Mouse (Mus musculus) liver, embryonic 16.5 days (tissue): ENCODE measurements around the gene Gprc5c. TPM values are rescaled to one million over a fixed set of nuclear protein-coding genes. Genes with fewer than 3 reads are reported as not detected.

Experiments
- ATAC-seq: fragments of 200-750 bp; cut with Nextera tagmentation; 2 replicates; pipeline ENCODE4 v1.8.0; 2017; ENCODE audit warnings: low read depth, mild to moderate bottlenecking, moderate number of reproducible peaks, moderate library complexity
- H3K27ac ChIP-seq: fragments of 300-500 bp; sonication (generic); 2 replicates; pipeline ENCODE4 v1.5.1; 2014; ENCODE audit warnings: mild to moderate bottlenecking, low read length
- H3K27me3 ChIP-seq: fragments of 300-500 bp; sonication (generic); 2 replicates; pipeline ENCODE4 v1.6.1; 2014; ENCODE audit warnings: low read depth, low read length, mixed read lengths; ENCODE audit not compliant: control insufficient read depth, insufficient read depth
- H3K36me3 ChIP-seq: fragments of 300-500 bp; sonication (generic); 2 replicates; pipeline ENCODE4 v1.6.1; 2014; ENCODE audit warnings: mild to moderate bottlenecking; ENCODE audit not compliant: control insufficient read depth, insufficient read depth
- H3K4me1 ChIP-seq: fragments of 300-500 bp; sonication (generic); 2 replicates; pipeline ENCODE4 v1.6.1; 2014; ENCODE audit warnings: low read depth, low read length, mixed read lengths; ENCODE audit not compliant: control insufficient read depth
- H3K4me2 ChIP-seq: fragments of 300-500 bp; sonication (generic); 2 replicates; pipeline ENCODE4 v1.6.1; 2014; ENCODE audit warnings: low read depth, low read length, mixed read lengths
- H3K4me3 ChIP-seq: fragments of 300-500 bp; sonication (generic); 2 replicates; pipeline ENCODE4 v1.5.1; 2014; ENCODE audit warnings: low read depth, mild to moderate bottlenecking, low read length
- H3K9ac ChIP-seq: fragments of 300-500 bp; sonication (generic); 2 replicates; pipeline ENCODE4 v1.6.1; 2014; ENCODE audit warnings: low read depth, low read length
- H3K9me3 ChIP-seq: fragments of 300-500 bp; sonication (generic); replicated peaks from 2 replicates; pipeline ENCODE4 v1.6.1; 2016; ENCODE audit warnings: low read length; ENCODE audit not compliant: control insufficient read depth
- WGBS: fragments of 180-500 bp; shearing (Covaris S2); extraction: QIAGEN DNeasy Blood & Tissue Kit; methylation state at CpG from one replicate; pipeline ENCODE4 v1.1.7; 2014; ENCODE audit not compliant: insufficient replicate concordance; 5-methylcytosine and 5-hydroxymethylcytosine counted together
- polyA plus RNA-seq: library from polyadenylated mRNA; unstranded; fragments of >200 nt; fragmentation: Nextera tagmentation; extraction: Ambion mirVana; gene quantifications from 2 replicates; pipeline ENCODE4 v1.2.1, GENCODE M21; 2015

Gprc5c gene
- polyA plus RNA-seq, 1 experiment from 2014 or later: 20.2 TPM

DNA sequence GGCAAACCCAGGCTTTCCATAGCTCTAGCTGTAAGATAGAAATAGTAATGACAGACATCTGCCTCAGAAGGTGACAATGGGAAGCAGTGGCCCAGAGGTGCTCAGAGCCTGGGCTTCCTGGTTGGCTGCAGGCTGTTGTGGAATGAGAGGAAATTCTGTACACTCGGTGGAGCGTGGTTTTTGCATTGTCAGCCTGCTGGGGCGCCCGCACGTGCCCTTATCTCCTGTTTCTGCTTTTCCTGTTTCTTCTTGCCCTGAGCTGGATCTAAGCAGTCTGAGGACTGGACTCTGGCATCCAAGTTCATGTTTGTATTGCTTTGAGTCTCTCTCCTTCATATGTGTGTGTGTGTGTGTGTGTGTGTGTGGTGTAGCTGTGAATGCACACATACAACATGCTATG lies 24.3 kb upstream of the Gprc5c start:
- Histone ChIP-seq H3K36me3 (no peaks in the 10 kb centered on the region), H3K4me2 (no peak overlapping the region), H3K27me3 (no peaks in the 10 kb centered on the region), H3K9me3 (no peaks in the 10 kb centered on the region), H3K9ac (no peak overlapping the region), H3K4me1 (peaks cover 16% of the 10 kb centered on the region), H3K27ac (no peak overlapping the region), H3K4me3 (no peak overlapping the region)
- WGBS: 0% methylated on average over 5 of the region's 5 CpGs
- peak; percentile 56 for ATAC-seq

DNA sequence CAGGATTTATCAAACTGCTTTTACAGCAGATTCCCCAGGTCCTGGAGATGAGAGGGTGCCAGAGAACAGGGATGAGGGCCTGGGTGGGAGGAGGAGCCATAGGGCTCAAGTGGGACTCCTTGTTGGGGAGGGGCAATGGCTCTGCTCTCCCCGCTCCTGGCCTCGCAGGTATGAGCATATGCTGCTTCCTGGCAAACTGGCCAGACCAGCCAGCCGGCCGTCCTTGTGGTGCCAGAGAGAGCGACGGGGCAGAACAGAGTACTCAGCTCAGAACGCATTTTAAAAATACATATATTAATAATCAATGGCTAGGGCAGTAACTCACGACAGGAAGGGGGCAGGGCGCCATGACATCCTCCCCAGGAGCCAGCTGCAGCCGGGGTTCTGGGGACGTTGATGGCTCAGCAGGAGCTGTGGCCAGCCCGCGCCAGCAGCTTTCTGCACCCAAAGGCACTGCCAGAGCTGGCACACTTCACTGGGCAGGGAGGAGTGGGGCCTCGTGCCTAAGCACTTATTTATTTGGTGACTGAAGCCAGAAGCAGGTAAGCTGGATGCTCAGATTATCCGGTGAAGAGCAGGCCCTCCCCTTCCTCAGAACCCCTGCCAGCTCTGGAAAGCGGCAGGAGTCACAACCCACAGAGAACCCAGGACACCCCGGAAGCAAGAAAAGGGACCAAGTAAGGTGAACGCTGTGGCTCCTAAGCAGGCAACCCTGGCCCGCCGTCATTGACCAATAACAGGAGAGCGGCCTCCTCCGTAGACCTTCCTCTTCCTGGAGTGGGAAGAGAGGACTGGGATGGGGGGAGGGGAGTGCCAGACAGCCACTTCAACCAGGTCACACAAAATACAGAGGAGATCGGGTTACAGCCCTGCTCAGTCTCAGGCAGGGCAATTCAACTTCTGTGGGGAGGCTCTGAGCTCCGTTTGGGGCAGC lies 21.2 kb upstream of the Gprc5c start:
- H3K27ac ChIP-seq: peak overlapping the region; percentile 48
- H3K27me3 ChIP-seq: no peaks in the 10 kb centered on the region
- H3K4me3 ChIP-seq: peak overlapping the region; percentile 44
- 11% methylated on average over 24 of the region's 24 CpGs for WGBS
- ATAC-seq: peak; percentile 75
- H3K9me3 ChIP-seq: no peaks in the 10 kb centered on the region
- H3K36me3 ChIP-seq: no peaks in the 10 kb centered on the region
- H3K4me1 ChIP-seq: peaks cover 16% of the 10 kb centered on the region
- H3K9ac ChIP-seq: peak overlapping the region; percentile 56; the same call in 1 of the 2 replicates
- peak overlapping the region; percentile 61 for H3K4me2 ChIP-seq

DNA sequence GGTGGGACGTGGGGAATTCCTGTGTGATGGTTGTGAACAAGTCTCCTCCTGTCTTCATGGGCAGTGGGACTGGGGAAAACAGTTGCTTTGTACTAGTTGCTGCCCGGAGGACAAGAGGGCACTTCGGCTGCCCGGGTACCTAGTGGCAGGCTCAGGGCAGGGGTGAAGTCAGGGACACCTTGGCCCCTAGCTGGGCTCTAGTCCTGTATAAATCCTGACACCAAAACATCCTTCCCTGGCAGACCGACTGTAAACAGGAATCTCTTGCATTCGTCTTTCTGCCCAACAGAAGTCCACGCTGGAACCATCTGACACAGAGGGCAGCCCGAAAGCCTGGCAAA lies 20.5 kb upstream of the Gprc5c start:
- H3K9ac ChIP-seq: peak overlapping the region; percentile 56; the same call in 1 of the 2 replicates
- WGBS: 44% methylated on average over 8 of the region's 8 CpGs
- peaks cover 16% of the 10 kb centered on the region for H3K4me1 ChIP-seq
- H3K27ac ChIP-seq: peak overlapping the region; percentile 38; the same call in 1 of the 2 replicates
- no peaks in the 10 kb centered on the region for H3K36me3 ChIP-seq
- H3K27me3 ChIP-seq: no peaks in the 10 kb centered on the region
- H3K9me3 ChIP-seq: no peaks in the 10 kb centered on the region
- no peak for ATAC-seq
- H3K4me2 ChIP-seq: peak overlapping the region; percentile 61
- peak overlapping the region; percentile 44 for H3K4me3 ChIP-seq

DNA sequence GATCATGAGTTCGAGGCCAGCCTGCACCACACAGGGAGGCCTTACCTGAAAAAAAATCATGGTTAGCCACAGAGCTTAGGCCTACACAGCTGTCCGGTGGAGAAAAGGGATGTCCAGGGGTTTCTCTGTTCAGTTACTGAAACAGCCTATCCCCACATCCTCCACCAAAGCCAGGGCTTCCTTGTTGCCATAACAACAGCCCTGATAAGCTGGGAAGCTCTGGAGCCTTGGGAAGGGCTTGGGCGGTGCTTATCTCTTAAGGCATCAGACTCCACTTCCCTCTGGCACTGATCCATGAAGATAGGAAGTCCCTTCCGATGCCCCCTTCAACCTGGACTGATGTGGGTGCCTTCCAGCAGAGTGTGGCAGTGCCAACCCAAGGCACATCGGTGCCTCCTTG lies 17.8 kb upstream of the Gprc5c start:
- WGBS: 38% methylated on average over 5 of the region's 5 CpGs
- Histone ChIP-seq H3K4me1 (peaks cover 20% of the 10 kb centered on the region), H3K9me3 (no peaks in the 10 kb centered on the region), H3K4me3 (no peak overlapping the region), H3K27me3 (no peaks in the 10 kb centered on the region), H3K4me2 (no peak overlapping the region), H3K27ac (no peak overlapping the region), H3K9ac (no peak overlapping the region), H3K36me3 (no peaks in the 10 kb centered on the region)
- no peak for ATAC-seq

DNA sequence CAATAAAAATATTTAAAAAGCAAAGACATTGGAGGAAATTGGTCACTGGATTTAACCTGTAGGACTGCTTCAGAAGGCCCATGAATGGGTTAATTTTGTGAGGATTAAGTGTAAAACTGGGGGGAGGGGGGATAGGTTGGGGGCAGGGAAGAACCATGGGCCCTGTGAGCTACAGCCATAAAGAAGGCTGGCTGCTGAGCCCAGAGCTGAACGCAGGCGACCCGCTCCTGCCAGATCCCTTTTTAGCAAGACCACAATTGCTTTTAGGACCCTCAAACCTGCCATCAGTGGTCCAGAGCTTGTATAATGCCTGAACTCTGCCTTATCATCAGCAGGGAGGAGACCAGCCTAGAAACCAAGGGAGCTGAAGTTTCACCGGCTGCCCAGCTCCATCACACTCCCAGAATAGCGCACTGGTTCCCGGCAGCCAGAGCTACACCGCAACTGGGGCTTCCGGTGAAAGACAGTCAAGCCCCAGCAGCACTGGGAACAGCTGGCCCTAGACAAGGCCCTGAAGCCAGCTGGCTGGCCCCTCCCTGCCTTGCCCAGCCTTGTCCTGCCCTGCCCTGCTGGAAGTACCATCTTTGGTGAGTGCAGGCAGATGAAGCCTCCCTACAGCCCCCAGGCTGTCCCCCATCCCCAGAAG lies 7.0 kb upstream of the Gprc5c start:
- Histone ChIP-seq H3K4me1 (peaks cover 4% of the 10 kb centered on the region; the same call in 1 of the 2 replicates), H3K27ac (no peak overlapping the region), H3K9ac (no peak overlapping the region), H3K27me3 (no peaks in the 10 kb centered on the region), H3K4me2 (no peak overlapping the region), H3K4me3 (no peak overlapping the region), H3K36me3 (no peaks in the 10 kb centered on the region), H3K9me3 (no peaks in the 10 kb centered on the region)
- WGBS: 9% methylated on average over 8 of the region's 8 CpGs
- no peak for ATAC-seq

DNA sequence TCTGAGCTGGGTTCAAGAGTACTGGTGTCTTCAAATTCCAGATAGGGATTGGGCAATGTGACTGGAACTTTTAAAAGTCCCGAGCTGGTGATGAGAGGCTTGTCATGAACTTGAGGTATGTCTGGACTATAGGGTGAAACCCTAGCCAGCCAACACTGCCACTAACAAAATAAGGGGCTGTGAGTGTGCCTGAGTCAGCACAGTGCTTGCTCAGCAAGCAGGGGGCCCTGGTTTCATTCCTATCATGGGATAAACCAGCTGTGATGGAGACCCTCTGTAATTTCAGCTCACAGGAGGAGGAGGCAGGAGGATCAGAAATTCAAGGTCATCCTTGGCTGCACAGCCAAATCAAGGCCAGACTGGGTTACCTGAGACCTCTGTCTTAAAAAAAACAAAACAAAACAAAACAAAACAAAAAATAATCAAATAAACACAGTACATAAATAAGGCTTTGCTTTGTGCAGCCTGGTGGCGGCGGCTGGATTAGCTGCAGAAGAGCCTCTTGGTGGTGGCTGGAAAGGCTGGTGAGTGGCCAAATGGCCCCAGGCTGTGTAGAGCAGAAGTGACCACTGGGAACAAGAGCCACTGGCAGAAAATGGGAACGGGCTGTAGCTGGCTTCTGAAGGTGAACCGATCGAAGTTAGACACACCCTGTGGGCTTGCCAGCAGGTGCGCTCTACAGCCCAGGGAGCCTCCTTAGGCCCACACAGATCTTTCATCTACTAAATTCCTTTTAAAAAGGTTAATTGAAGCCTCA lies 6.3 kb upstream of the Gprc5c start:
- 61% methylated on average over 7 of the region's 7 CpGs for WGBS
- H3K27me3 ChIP-seq: peaks cover 3% of the 10 kb centered on the region
- no peak overlapping the region for H3K4me2 ChIP-seq
- H3K27ac ChIP-seq: no peak overlapping the region
- no peaks in the 10 kb centered on the region for H3K9me3 ChIP-seq
- no peak overlapping the region for H3K4me3 ChIP-seq
- H3K36me3 ChIP-seq: no peaks in the 10 kb centered on the region
- no peak overlapping the region for H3K9ac ChIP-seq
- ATAC-seq: no peak
- H3K4me1 ChIP-seq: peaks cover 4% of the 10 kb centered on the region; the same call in 1 of the 2 replicates

DNA sequence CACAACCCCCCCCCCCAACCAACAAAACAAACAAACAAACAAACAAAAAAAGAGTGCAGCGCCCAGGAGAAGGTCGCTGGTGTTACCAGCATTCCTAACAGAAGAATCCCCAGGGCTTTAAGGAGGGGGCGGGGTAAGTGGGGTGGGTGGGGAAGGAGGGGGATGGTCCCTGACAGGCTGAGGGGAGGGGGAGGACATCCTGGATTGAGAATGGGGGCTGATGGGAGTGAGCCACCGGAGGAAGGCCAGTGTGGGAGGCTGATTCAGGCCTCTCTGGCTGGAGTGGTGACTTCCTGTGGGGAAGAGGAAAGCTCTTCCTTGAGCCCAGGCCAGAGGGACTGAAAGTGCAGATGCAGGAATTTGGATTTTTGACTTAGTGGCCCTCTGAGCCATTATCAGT lies 4.6 kb upstream of the Gprc5c start:
- Histone ChIP-seq H3K36me3 (no peaks in the 10 kb centered on the region), H3K9me3 (no peaks in the 10 kb centered on the region), H3K27ac (no peak overlapping the region), H3K9ac (no peak overlapping the region), H3K27me3 (peaks cover 20% of the 10 kb centered on the region), H3K4me2 (no peak overlapping the region), H3K4me1 (peaks cover 7% of the 10 kb centered on the region; the same call in 1 of the 2 replicates), H3K4me3 (no peak overlapping the region)
- 58% methylated on average over 4 of the region's 4 CpGs for WGBS
- ATAC-seq: no peak

DNA sequence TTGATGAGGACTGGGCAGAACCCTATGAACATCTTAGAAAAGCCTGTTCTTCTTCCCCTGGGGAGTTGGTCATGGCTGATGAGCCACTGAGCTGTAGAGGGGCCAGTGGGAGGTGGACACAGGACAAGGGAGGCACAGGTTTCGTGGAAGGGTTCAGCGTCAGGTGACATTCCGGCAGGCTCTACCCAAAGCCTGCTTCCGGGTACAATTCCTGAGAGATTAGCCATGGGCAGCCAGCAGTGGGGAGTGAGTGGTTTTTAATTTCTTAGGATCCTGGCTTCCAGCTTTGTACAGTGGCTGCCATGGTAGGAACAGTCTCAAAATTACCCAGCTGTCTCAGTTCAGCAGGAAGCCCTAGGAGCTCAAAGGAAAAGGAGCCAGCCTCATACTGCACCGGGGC lies 3.9 kb upstream of the Gprc5c start:
- Histone ChIP-seq H3K4me3 (no peak overlapping the region), H3K27ac (no peak overlapping the region), H3K36me3 (no peaks in the 10 kb centered on the region), H3K9ac (no peak overlapping the region), H3K27me3 (peaks cover 27% of the 10 kb centered on the region), H3K4me1 (peaks cover 7% of the 10 kb centered on the region; the same call in 1 of the 2 replicates), H3K9me3 (no peaks in the 10 kb centered on the region), H3K4me2 (no peak overlapping the region)
- no peak for ATAC-seq
- 59% methylated on average over 5 of the region's 5 CpGs for WGBS
